Mouse (Mus musculus) kidney, postnatal 0 days (tissue): Measurements from ENCODE around the gene Vars. TPM values are rescaled to one million over a fixed set of nuclear protein-coding genes. Genes with fewer than 3 reads are reported as not detected.
A peak's percentile ranks its signal among the peaks of the same experiment; 100 is the strongest.
"Not testable (repeated sequence)": the region's sequence is repeated elsewhere in the genome, so short reads cannot be mapped to it uniquely, and the experiment has no call there.

Source experiments
- ATAC-seq: fragments of 200-750 bp; cut with Nextera tagmentation; replicated peaks from 2 replicates; pipeline ENCODE4 v1.8.0; 2017; ENCODE audit warnings: low read depth, moderate number of reproducible peaks, moderate TSS enrichment, moderate library complexity; ENCODE audit not compliant: low FRiP score
- DNase-seq: peaks from one replicate; pipeline ENCODE4 v3.0.0-alpha.2; 2016; ENCODE audit warnings: low spot score
- H3K27ac ChIP-seq: fragments of 300-500 bp; sonication (generic); 2 replicates; pipeline ENCODE4 v1.5.1; 2014; ENCODE audit warnings: mild to moderate bottlenecking
- H3K27me3 ChIP-seq: fragments of 300-500 bp; sonication (generic); 2 replicates; pipeline ENCODE4 v1.6.1; 2014; ENCODE audit warnings: low read length, mixed read lengths; ENCODE audit not compliant: insufficient read depth
- H3K36me3 ChIP-seq: fragments of 300-500 bp; sonication (generic); 2 replicates; pipeline ENCODE4 v1.6.1; 2014; ENCODE audit warnings: low read length, mixed read lengths; ENCODE audit not compliant: insufficient read depth
- H3K4me1 ChIP-seq: fragments of 300-500 bp; sonication (generic); replicated peaks from 2 replicates; pipeline ENCODE4 v1.6.1; 2014; ENCODE audit warnings: antibody characterized with exemption, low read length, mixed read lengths; ENCODE audit not compliant: insufficient read depth
- H3K4me2 ChIP-seq: fragments of 300-500 bp; sonication (generic); 2 replicates; pipeline ENCODE4 v1.6.1; 2014; ENCODE audit warnings: mild to moderate bottlenecking, low read length, moderate library complexity, mixed read lengths
- H3K4me3 ChIP-seq: fragments of 300-500 bp; sonication (generic); replicated peaks from 2 replicates; pipeline ENCODE4 v1.5.1; 2014; ENCODE audit warnings: low read depth, low read length
- H3K9ac ChIP-seq: fragments of 300-500 bp; sonication (generic); 2 replicates; pipeline ENCODE4 v1.6.1; 2014; ENCODE audit warnings: low read depth, low read length
- H3K9me3 ChIP-seq: fragments of 300-500 bp; sonication (generic); replicated peaks from 2 replicates; pipeline ENCODE4 v1.6.1; 2016; ENCODE audit warnings: low read length, inconsistent platforms, mixed read lengths
- CTCF ChIP-seq: IDR thresholded peaks from 2 replicates; pipeline ENCODE4 v1.5.1; 2016; ENCODE audit warnings: antibody characterized with exemption, low read depth, mild to moderate bottlenecking, moderate library complexity
- WGBS: fragments of 180-500 bp; shearing (Covaris S2); extraction: QIAGEN DNeasy Blood & Tissue Kit; methylation state at CpG from one replicate; pipeline ENCODE4 v1.1.7; 2014; 5-methylcytosine and 5-hydroxymethylcytosine counted together
- polyA plus RNA-seq: library from polyadenylated mRNA; unstranded; fragments of >200 nt; fragmentation: Nextera tagmentation; extraction: Ambion mirVana; gene quantifications from 2 replicates; pipeline ENCODE4 v1.2.1, GENCODE M21; 2015

Vars gene
- polyA plus RNA-seq, 1 experiment from 2014 or later, result 61.3 TPM

- no peak for ATAC-seq
- Histone ChIP-seq H3K9ac (no peak overlapping the region), H3K27ac (no peak overlapping the region), H3K9me3 (no peaks in the 10 kb centered on the region), H3K36me3 (no peaks in the 10 kb centered on the region), H3K4me3 (no peak overlapping the region), H3K27me3 (no peaks in the 10 kb centered on the region), H3K4me2 (no peak overlapping the region), H3K4me1 (no peaks in the 10 kb centered on the region)
- 71% methylated on average over 8 of the region's 8 CpGs for WGBS
- no peak for TF ChIP-seq CTCF
- DNase-seq, result no peak
Observed at GRCm38 (mm10) chr17:35032323-35032870, 31.6 kb downstream of the Vars start.

GRCm38 (mm10) chr17:35033703-35034102 is 32.9 kb downstream of the Vars start:
- not testable (repeated sequence) for H3K4me1 ChIP-seq, H3K27me3 ChIP-seq, H3K9me3 ChIP-seq, H3K4me2 ChIP-seq, H3K4me3 ChIP-seq, H3K27ac ChIP-seq, DNase-seq, H3K36me3 ChIP-seq, ATAC-seq, H3K9ac ChIP-seq
- WGBS, result 56% methylated on average over 1 of the region's 1 CpGs

- H3K9ac ChIP-seq, result no peak overlapping the region
- no peak for ATAC-seq
- no peak for TF ChIP-seq CTCF
- no peaks in the 10 kb centered on the region for H3K9me3 ChIP-seq
- DNase-seq, result no peak
- H3K36me3 ChIP-seq, result no peaks in the 10 kb centered on the region
- H3K27ac ChIP-seq, result no peak overlapping the region
- H3K27me3 ChIP-seq, result no peaks in the 10 kb centered on the region
- H3K4me2 ChIP-seq, result no peak overlapping the region
- H3K4me3 ChIP-seq, result no peak overlapping the region
- H3K4me1 ChIP-seq, result no peaks in the 10 kb centered on the region
- 60% methylated on average over 6 of the region's 6 CpGs for WGBS
Observed at GRCm38 (mm10) chr17:35034896-35035295, 34.1 kb downstream of the Vars start.

- Histone ChIP-seq H3K9me3 (no peaks in the 10 kb centered on the region), H3K27me3 (no peaks in the 10 kb centered on the region), H3K9ac (no peak overlapping the region), H3K4me2 (no peak overlapping the region), H3K36me3 (no peaks in the 10 kb centered on the region), H3K4me1 (no peaks in the 10 kb centered on the region), H3K4me3 (no peak overlapping the region), H3K27ac (no peak overlapping the region)
- 83% methylated on average over 11 of the region's 11 CpGs for WGBS
- TF ChIP-seq CTCF, result no peak
- DNase-seq (no peak), ATAC-seq (no peak)
Observed at GRCm38 (mm10) chr17:35039121-35039873, 38.5 kb downstream of the Vars start.

- DNase-seq (no peak), ATAC-seq (no peak)
Observed at GRCm38 (mm10) chr17:35043794-35044193, 43.0 kb downstream of the Vars start.

GRCm38 (mm10) chr17:35044904-35045806 is 44.4 kb downstream of the Vars start:
- Histone ChIP-seq H3K4me3 (no peak overlapping the region), H3K36me3 (no peaks in the 10 kb centered on the region), H3K4me1 (peaks cover 32% of the 10 kb centered on the region), H3K27me3 (no peaks in the 10 kb centered on the region), H3K4me2 (peak overlapping the region; percentile 96), H3K9ac (peak overlapping the region; percentile 78; the same call in 1 of the 2 replicates), H3K27ac (peak overlapping the region; percentile 88), H3K9me3 (no peaks in the 10 kb centered on the region)
- DNase-seq (no peak), ATAC-seq (no peak)
- TF ChIP-seq CTCF, result no peak
- 70% methylated on average over 7 of the region's 7 CpGs for WGBS

More at GRCm38 (mm10) chr17:35043794-35044193, 43.0 kb downstream of the Vars start:
- H3K36me3 ChIP-seq, result no peaks in the 10 kb centered on the region
- H3K4me1 ChIP-seq, result peaks cover 24% of the 10 kb centered on the region
- H3K9me3 ChIP-seq, result no peaks in the 10 kb centered on the region
- H3K4me2 ChIP-seq, result no peak overlapping the region
- peak overlapping the region; percentile 37; the same call in 1 of the 2 replicates for H3K27ac ChIP-seq
- no peaks in the 10 kb centered on the region for H3K27me3 ChIP-seq
- WGBS, result 74% methylated on average over 4 of the region's 4 CpGs
- no peak overlapping the region for H3K9ac ChIP-seq
- H3K4me3 ChIP-seq, result no peak overlapping the region
- TF ChIP-seq CTCF, result no peak
